Mouse (Mus musculus) hindbrain, embryonic 13.5 days (tissue): ENCODE results near the gene Commd1. TPM values are rescaled to one million over a fixed set of nuclear protein-coding genes. Genes with fewer than 3 reads are reported as not detected.

Experiments
- ATAC-seq: fragments of 200-750 bp; cut with Nextera tagmentation; 2 replicates; pipeline ENCODE4 v1.8.0; 2017; ENCODE audit warnings: moderate TSS enrichment; ENCODE audit not compliant: low FRiP score
- H3K27ac ChIP-seq: fragments of 300-500 bp; sonication (generic); 2 replicates; pipeline ENCODE4 v1.5.1; 2015; ENCODE audit warnings: inconsistent platforms, mild to moderate bottlenecking, moderate library complexity
- H3K27me3 ChIP-seq: fragments of 300-500 bp; sonication (generic); 2 replicates; pipeline ENCODE4 v1.6.1; 2015; ENCODE audit warnings: mild to moderate bottlenecking, inconsistent platforms
- H3K36me3 ChIP-seq: fragments of 300-500 bp; sonication (generic); 2 replicates; pipeline ENCODE4 v1.6.1; 2015; ENCODE audit warnings: mild to moderate bottlenecking, inconsistent platforms
- H3K4me1 ChIP-seq: fragments of 300-500 bp; sonication (generic); replicated peaks from 2 replicates; pipeline ENCODE4 v1.6.1; 2015; ENCODE audit warnings: inconsistent platforms
- H3K4me2 ChIP-seq: fragments of 300-500 bp; sonication (generic); 2 replicates; pipeline ENCODE4 v1.6.1; 2015; ENCODE audit warnings: inconsistent platforms, mild to moderate bottlenecking, moderate library complexity
- H3K4me3 ChIP-seq: fragments of 300-500 bp; sonication (generic); 2 replicates; pipeline ENCODE4 v1.5.1; 2015; ENCODE audit warnings: mild to moderate bottlenecking, inconsistent platforms
- H3K9ac ChIP-seq: fragments of 300-500 bp; sonication (generic); 2 replicates; pipeline ENCODE4 v1.6.1; 2015; ENCODE audit warnings: mild to moderate bottlenecking, inconsistent platforms
- H3K9me3 ChIP-seq: fragments of 300-500 bp; sonication (generic); 2 replicates; pipeline ENCODE4 v1.6.1; 2016; ENCODE audit warnings: inconsistent platforms
- WGBS: fragments of 180-500 bp; shearing (Covaris S2); methylation state at CpG from one replicate; pipeline ENCODE4 v1.1.7; 2015; 5-methylcytosine and 5-hydroxymethylcytosine counted together
- polyA plus RNA-seq: library from polyadenylated mRNA; unstranded; fragments of >200 nt; fragmentation: Nextera tagmentation; extraction: Ambion mirVana; gene quantifications from 2 replicates; pipeline ENCODE4 v1.2.1, GENCODE M21; 2015

The Commd1 gene
- polyA plus RNA-seq, 1 experiment from 2014 or later = 301 TPM

DNA sequence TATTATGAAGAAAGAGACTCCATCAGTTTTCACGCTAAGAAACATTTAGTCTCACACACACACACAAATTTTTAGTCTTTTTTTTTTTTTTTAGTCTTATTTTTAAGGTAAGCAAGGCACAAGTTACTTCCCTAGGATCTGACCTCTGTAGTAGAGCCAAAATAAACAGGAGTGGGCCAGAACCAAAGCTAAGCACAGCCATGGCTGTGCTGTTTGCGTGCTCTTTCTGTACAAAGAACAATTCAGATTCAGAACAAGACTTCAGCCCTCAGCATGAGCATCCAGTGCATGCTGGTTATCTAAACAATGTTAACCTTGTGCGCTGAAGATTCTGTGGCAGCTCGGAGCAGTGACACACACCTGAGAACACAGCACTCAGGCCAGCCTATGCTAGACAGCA, 17.8 kb downstream of the Commd1 start:
- Histone ChIP-seq H3K27ac (no peak overlapping the region), H3K9me3 (peaks cover 15% of the 10 kb centered on the region), H3K9ac (no peak overlapping the region), H3K4me1 (no peaks in the 10 kb centered on the region), H3K27me3 (no peaks in the 10 kb centered on the region), H3K4me2 (no peak overlapping the region), H3K4me3 (no peak overlapping the region), H3K36me3 (peaks cover 10% of the 10 kb centered on the region; the same call in 1 of the 2 replicates)
- no peak for ATAC-seq
- 79% methylated on average over 4 of the region's 4 CpGs for whole genome bisulfite sequencing

DNA sequence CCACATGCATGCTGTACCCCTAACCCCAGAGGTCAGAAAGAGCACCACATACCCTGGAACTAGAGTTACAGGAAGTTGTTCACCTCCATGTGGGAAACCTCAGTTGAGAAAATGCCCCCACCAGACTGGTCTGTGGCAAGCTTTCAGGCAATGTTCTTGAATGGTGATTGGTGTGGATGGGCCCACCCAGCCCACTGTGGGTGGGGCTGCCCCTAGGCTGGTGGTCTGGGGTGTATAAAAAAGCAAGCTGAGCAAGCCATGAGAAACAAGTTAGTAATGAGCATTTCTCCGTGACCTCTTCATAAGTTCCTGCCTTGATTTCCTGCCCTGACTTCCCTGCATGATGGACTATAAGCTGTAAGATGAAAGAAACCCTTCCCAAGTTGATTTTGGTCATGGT, 20.1 kb downstream of the Commd1 start:
- H3K4me3 ChIP-seq = no peak overlapping the region
- WGBS = 94% methylated on average over 1 of the region's 1 CpGs
- no peaks in the 10 kb centered on the region for H3K4me1 ChIP-seq
- H3K27ac ChIP-seq = no peak overlapping the region
- H3K36me3 ChIP-seq = peaks cover 5% of the 10 kb centered on the region; the same call in 1 of the 2 replicates
- H3K9ac ChIP-seq = no peak overlapping the region
- H3K9me3 ChIP-seq = peaks cover 8% of the 10 kb centered on the region
- no peak overlapping the region for H3K4me2 ChIP-seq
- no peak for ATAC-seq
- H3K27me3 ChIP-seq = no peaks in the 10 kb centered on the region

DNA sequence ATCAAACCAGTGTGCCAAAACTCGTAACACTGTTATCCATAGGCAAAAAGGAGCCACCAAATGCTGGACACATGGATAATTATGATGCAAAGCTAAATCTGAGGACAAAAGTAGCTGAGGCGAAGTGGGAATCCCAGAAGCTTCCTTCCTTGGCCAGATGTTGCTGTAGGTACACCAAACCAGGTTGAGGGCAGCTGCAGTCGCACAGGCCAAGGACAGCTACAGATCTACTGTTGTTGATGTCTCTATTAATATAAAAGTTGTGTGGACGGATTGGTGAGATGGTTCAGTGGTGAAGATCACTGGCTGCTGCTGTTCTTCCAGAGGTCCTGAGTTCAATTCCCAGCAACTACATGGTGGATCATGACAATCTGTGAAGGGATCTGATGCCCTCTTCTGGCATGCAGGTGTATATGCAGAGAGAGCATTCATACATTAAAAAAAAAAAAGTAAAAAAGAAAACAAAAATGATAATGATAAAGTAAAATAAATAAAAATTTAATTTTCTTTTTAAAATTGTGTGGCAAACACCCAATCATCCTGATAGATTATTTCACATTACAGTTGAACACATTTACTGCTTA, 24.3 kb downstream of the Commd1 start:
- H3K4me3 ChIP-seq = no peak overlapping the region
- H3K27ac ChIP-seq = no peak overlapping the region
- 91% methylated on average over 4 of the region's 4 CpGs for WGBS
- H3K9me3 ChIP-seq = no peaks in the 10 kb centered on the region
- no peak overlapping the region for H3K9ac ChIP-seq
- H3K36me3 ChIP-seq = no peaks in the 10 kb centered on the region; the same call in none of the 2 replicates
- H3K4me2 ChIP-seq = no peak overlapping the region
- no peaks in the 10 kb centered on the region for H3K4me1 ChIP-seq
- no peaks in the 10 kb centered on the region for H3K27me3 ChIP-seq
- ATAC-seq = no peak

DNA sequence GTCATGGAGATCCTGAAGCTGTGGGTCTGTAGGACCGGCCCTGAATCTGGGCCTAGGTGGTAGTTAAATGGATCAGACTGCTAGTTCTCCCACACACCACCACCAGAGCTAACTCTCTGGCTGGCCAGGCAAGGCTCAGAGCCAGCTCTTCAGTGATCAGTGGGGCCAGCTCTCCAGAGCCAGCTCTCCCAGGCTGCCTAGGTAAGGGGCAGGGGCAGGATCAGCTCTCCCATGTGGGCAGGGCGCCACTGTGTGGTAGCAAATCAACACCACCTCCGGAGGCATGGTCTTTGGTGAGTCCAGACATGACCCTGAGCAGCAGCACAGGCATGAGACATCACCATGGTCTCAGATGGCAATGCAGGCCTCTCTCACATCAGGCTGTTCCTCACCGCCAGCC, 25.4 kb downstream of the Commd1 start:
- Histone ChIP-seq H3K9me3 (no peaks in the 10 kb centered on the region), H3K27ac (no peak overlapping the region), H3K27me3 (no peaks in the 10 kb centered on the region), H3K36me3 (no peaks in the 10 kb centered on the region; the same call in none of the 2 replicates), H3K9ac (no peak overlapping the region), H3K4me1 (no peaks in the 10 kb centered on the region), H3K4me2 (no peak overlapping the region), H3K4me3 (no peak overlapping the region)
- 72% methylated on average over 4 of the region's 4 CpGs for WGBS
- ATAC-seq = no peak

DNA sequence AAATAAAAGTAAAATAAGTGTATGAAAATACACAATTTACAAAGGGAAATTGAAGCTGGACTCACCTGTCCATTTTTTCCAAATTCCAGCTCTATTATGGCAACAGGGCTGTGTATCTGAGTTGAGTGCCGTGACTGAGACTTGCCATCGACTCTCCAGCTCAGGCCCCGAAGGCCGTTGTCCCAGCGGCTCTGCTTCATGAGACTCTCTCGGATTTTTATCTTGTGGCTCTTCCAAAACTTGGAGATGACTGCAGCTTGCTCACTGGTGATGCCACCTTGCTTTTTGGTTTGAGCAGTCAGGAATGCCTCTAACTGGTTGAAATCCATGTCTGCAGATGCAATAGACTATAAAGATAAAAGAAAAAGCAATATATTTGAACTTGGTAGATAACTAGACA, 25.8 kb downstream of the Commd1 start:
- Histone ChIP-seq H3K4me2 (no peak overlapping the region), H3K4me3 (no peak overlapping the region), H3K36me3 (no peaks in the 10 kb centered on the region; the same call in none of the 2 replicates), H3K4me1 (no peaks in the 10 kb centered on the region), H3K27ac (no peak overlapping the region), H3K27me3 (no peaks in the 10 kb centered on the region), H3K9me3 (no peaks in the 10 kb centered on the region), H3K9ac (no peak overlapping the region)
- WGBS = 96% methylated on average over 6 of the region's 6 CpGs
- ATAC-seq = no peak

DNA sequence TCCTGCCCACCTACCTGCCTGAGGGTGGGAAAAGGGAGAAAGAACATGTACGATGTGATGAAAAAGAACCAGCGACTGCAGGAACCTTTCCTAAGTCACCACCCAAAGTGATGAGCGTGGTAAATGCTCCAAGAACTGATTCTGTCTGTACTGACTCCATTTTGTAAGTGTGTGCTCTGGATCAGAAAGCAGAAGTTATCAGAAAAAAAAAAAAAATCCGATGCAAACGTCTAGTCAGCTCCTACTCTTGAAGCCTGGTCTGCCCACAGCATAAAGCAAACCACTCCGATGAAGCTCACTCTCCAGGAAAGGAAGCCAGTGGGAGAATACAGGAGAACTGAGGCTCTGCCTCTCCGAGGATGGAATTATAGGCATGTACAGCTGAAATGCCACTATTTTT, 29.5 kb downstream of the Commd1 start:
- no peaks in the 10 kb centered on the region for H3K4me1 ChIP-seq
- H3K27ac ChIP-seq = no peak overlapping the region
- H3K27me3 ChIP-seq = no peaks in the 10 kb centered on the region
- no peaks in the 10 kb centered on the region for H3K9me3 ChIP-seq
- 88% methylated on average over 7 of the region's 7 CpGs for WGBS
- no peak overlapping the region for H3K9ac ChIP-seq
- H3K4me3 ChIP-seq = no peak overlapping the region
- no peak for ATAC-seq
- H3K36me3 ChIP-seq = no peaks in the 10 kb centered on the region; the same call in none of the 2 replicates
- H3K4me2 ChIP-seq = no peak overlapping the region

DNA sequence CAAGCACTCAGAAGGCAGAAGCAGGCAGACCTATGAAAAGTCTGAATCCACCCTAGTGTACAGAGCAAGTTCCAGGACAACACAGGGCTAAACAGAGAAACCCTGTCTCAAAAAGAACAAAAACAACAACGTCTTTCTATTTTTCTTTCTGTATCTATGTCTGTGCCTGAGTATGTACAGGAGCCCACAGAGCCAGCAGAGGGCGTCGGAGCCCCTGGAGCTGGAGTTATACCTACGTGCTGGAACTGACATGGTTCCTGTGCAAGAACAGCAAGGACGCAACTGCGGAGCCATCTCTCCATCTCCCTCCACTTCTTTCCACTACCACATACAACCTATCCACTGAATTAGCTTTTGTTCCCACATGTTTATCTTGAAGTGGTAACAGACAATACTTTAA, 32.1 kb downstream of the Commd1 start:
- H3K4me1 ChIP-seq = no peaks in the 10 kb centered on the region
- no peak overlapping the region for H3K4me3 ChIP-seq
- H3K9ac ChIP-seq = no peak overlapping the region
- no peaks in the 10 kb centered on the region; the same call in 1 of the 2 replicates for H3K36me3 ChIP-seq
- no peak overlapping the region for H3K4me2 ChIP-seq
- H3K27ac ChIP-seq = no peak overlapping the region
- no peaks in the 10 kb centered on the region for H3K27me3 ChIP-seq
- no peak for ATAC-seq
- H3K9me3 ChIP-seq = no peaks in the 10 kb centered on the region
- WGBS = 87% methylated on average over 6 of the region's 6 CpGs

DNA sequence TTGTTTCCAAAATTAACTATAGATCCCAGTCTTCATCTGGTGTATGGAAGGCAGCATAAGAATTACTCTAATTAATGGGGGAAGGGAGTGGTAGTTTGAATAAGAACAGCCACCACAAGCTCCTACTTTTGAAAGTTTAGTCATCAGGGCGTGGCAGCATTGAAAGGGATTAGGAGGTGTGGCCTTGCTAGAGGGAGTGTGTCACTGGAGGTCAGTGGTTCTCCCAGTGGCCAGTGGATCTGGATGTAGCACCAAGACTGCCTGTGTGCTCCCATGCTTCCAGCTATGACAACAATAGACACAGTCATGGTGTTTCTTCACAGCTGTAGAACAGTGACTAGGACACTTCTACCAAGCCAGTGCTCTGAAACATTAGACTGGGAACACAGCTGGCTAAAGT, 33.1 kb downstream of the Commd1 start:
- no peak overlapping the region for H3K4me2 ChIP-seq
- no peak overlapping the region for H3K4me3 ChIP-seq
- H3K27ac ChIP-seq = no peak overlapping the region
- no peaks in the 10 kb centered on the region for H3K27me3 ChIP-seq
- H3K36me3 ChIP-seq = no peaks in the 10 kb centered on the region
- WGBS = 89% methylated on average over 1 of the region's 1 CpGs
- no peak overlapping the region for H3K9ac ChIP-seq
- no peaks in the 10 kb centered on the region for H3K9me3 ChIP-seq
- H3K4me1 ChIP-seq = no peaks in the 10 kb centered on the region
- no peak for ATAC-seq

DNA sequence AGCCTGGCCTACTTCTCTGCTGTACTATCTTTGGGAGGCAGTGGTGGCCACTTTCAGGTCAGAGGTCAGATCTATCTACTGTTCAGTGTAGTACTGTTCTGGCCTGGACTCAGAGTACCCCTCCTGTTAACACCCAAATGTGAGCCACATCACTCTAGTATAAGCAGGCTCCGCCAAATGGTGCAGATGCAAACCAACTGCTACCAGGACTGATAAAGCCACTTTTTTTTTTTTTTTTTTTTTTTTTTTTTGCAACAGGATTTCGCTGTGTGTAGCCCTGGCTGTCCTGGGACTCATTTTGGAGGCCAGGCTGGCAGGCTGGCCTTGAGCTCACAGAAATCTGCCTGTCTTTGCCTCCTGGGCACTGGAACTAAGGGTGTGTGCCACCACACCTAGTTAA, 43.2 kb downstream of the Commd1 start:
- Histone ChIP-seq H3K9me3 (no peaks in the 10 kb centered on the region), H3K27ac (no peak overlapping the region)

DNA sequence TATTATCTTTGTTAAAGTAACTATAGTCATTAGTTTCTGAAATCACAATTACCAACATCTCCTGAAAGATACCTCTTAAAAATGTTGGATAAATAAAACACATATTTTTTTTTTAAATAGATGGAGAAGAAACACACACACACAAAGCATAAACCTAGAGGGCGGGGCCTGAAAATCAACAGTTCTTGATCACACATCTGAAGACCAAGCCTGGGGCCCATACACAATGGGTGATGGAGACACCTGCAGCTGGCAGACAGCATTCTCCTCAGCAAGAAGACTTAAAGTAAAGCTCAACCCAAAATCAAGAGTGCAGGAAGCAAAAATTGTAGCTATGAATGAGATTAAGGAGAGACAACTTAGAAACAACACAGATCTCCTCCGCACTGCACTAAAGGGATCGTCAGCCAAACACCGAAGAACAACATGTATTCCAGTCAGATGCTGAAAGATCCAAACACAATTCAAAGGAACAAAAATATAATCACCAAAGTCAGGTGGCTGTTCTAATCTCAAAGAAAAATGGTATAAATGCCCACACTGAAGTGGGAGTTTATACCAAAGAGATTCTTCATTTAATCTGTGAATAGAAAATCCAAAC, 44.4 kb downstream of the Commd1 start:
- 98% methylated on average over 4 of the region's 4 CpGs for WGBS
- no peaks in the 10 kb centered on the region for H3K36me3 ChIP-seq
- H3K27me3 ChIP-seq = no peaks in the 10 kb centered on the region
- ATAC-seq = no peak
- H3K9me3 ChIP-seq = no peaks in the 10 kb centered on the region
- no peak overlapping the region for H3K4me3 ChIP-seq
- no peak overlapping the region for H3K4me2 ChIP-seq
- no peak overlapping the region for H3K9ac ChIP-seq
- H3K4me1 ChIP-seq = no peaks in the 10 kb centered on the region
- H3K27ac ChIP-seq = no peak overlapping the region

More for the DNA sequence above, 43.2 kb downstream of the Commd1 start:
- Histone ChIP-seq H3K27me3 (no peaks in the 10 kb centered on the region), H3K9ac (no peak overlapping the region), H3K4me1 (no peaks in the 10 kb centered on the region), H3K36me3 (no peaks in the 10 kb centered on the region), H3K4me3 (no peak overlapping the region), H3K4me2 (no peak overlapping the region)
- no peak for ATAC-seq
- 93% methylated on average over 2 of the region's 2 CpGs for WGBS

DNA sequence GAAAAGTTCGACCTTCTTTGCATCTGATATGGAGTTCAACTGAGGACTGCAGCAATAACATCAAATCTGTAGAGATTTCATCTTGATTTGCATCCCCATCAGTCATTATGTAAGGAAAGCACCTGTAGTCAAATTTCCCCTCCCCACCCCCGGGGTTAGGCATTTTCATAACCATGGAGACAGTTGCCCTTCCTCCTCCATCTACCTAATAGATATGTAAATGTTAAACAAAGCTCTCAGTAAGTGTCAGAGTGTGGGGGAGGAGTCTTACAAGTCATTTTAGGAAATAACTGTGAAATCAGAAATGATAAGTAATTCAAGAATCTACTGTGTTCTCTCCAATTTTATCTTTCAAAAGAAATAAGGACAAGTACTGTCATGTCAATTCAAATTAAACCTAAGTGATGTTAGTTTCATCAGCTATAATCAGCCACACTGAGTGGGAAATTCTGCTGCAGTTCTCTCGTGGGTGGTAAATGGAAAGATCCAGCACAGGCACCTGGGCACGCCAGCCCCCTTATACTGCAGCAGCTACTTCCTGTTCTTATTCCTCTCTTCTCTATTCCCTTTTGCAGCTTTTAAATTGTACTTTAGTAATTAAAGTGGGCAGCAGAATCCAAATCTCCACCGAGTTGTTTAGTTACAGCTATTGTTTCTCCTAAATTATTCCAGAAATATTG, 45.6 kb downstream of the Commd1 start:
- Histone ChIP-seq H3K27me3 (no peaks in the 10 kb centered on the region), H3K9me3 (no peaks in the 10 kb centered on the region), H3K4me1 (no peaks in the 10 kb centered on the region), H3K36me3 (no peaks in the 10 kb centered on the region), H3K4me2 (no peak overlapping the region), H3K9ac (no peak overlapping the region), H3K4me3 (no peak overlapping the region), H3K27ac (no peak overlapping the region)
- 51% methylated on average over 5 of the region's 5 CpGs for WGBS
- no peak for ATAC-seq

DNA sequence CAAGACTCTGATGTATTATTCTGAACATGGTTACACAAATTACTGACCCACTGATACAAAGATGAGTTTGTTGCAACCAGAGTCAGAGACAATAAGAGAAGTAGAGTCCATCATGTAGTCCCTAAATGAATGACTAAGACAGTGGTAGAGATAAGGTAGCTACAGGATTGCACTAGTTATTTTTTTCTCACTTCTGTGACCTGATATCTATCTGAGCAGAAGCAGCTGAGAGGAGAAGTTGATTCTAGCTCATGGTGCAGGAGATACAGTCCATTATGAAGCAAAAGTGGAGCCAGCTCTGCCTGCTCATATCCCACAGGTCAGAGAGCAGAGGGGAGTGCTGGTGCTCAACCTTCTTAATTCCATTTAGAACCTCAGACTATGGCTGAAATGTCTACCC, 50.0 kb downstream of the Commd1 start:
- no peak for ATAC-seq

More for the DNA sequence above, 50.0 kb downstream of the Commd1 start:
- no peaks in the 10 kb centered on the region for H3K9me3 ChIP-seq
- H3K36me3 ChIP-seq = no peaks in the 10 kb centered on the region
- H3K4me2 ChIP-seq = no peak overlapping the region
- no peak overlapping the region for H3K27ac ChIP-seq
- H3K27me3 ChIP-seq = no peaks in the 10 kb centered on the region
- no peak overlapping the region for H3K4me3 ChIP-seq
- H3K4me1 ChIP-seq = peaks cover 3% of the 10 kb centered on the region; the same call in 1 of the 2 replicates
- no peak overlapping the region for H3K9ac ChIP-seq
